Mouse (Mus musculus): ENCODE measurements around the gene Lpar3.

GRCm38 (mm10) chr3:146316293-146316692 lies 95.5 kb downstream of the Lpar3 start:
- TF ChIP-seq POLR2A (IDR thresholded peaks at IDR 0.05; ENCODE audit: borderline replicate concordance, control insufficient read depth, low read depth, low read length) (no peak), CTCF (IDR thresholded peaks at IDR 0.05; ENCODE audit: control insufficient read depth, insufficient read depth, low read length) (no peak)
